Mouse (Mus musculus) bone marrow macrophage, adult 2 months (primary cell): ENCODE results near the gene Lgals2.

Experiments
- CTCF ChIP-seq: IDR thresholded peaks from 2 replicates; pipeline ENCODE4 v1.5.1; 2012; ENCODE audit warnings: low read depth, mild to moderate bottlenecking, low read length, moderate library complexity
- POLR2A ChIP-seq: IDR thresholded peaks from 2 replicates; pipeline ENCODE4 v1.6.1; 2012; ENCODE audit warnings: mild to moderate bottlenecking, low read depth, low read length, borderline replicate concordance

- TF ChIP-seq POLR2A (no peak), CTCF (no peak)
Observed at GRCm38 (mm10) chr15:78855303-78855965, at the start of gene Lgals2.
